Mouse (Mus musculus): ENCODE results near the gene Klhl10.

Gene Klhl10

GRCm38 (mm10) chr11:100408835-100409462, 32.8 kb upstream of the Klhl10 start:
- no peak for DNase-seq (ENCODE audit: low spot score)

GRCm38 (mm10) chr11:100409686-100410085, 32.0 kb upstream of the Klhl10 start:
- DNase-seq (ENCODE audit: low spot score), result no peak

- DNase-seq (ENCODE audit: low spot score), result no peak
These were observed 30.0 kb upstream of the Klhl10 start for GRCm38 (mm10) chr11:100411736-100412135.

DNA sequence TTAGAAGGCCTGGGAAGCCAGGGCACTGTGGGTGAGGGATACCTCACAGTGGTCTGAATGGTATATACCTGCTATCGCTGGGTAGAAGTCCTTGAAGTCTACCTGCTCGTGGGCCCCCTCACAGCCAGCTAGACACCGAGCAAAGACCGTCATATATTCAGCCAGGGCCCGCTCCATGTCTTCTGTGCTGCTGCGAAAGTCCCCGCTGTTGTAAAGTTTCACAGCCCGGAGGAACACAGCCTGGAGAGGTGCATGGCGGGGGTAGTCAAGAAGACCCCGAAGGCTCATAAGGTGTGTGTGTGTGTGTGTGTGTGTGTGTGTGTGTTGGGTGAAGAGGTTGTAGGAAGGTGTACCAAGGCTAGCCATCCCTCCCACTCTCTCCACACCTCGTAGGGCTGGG, 28.2 kb upstream of the Klhl10 start:
- no peak for DNase-seq (ENCODE audit: low spot score)

DNA sequence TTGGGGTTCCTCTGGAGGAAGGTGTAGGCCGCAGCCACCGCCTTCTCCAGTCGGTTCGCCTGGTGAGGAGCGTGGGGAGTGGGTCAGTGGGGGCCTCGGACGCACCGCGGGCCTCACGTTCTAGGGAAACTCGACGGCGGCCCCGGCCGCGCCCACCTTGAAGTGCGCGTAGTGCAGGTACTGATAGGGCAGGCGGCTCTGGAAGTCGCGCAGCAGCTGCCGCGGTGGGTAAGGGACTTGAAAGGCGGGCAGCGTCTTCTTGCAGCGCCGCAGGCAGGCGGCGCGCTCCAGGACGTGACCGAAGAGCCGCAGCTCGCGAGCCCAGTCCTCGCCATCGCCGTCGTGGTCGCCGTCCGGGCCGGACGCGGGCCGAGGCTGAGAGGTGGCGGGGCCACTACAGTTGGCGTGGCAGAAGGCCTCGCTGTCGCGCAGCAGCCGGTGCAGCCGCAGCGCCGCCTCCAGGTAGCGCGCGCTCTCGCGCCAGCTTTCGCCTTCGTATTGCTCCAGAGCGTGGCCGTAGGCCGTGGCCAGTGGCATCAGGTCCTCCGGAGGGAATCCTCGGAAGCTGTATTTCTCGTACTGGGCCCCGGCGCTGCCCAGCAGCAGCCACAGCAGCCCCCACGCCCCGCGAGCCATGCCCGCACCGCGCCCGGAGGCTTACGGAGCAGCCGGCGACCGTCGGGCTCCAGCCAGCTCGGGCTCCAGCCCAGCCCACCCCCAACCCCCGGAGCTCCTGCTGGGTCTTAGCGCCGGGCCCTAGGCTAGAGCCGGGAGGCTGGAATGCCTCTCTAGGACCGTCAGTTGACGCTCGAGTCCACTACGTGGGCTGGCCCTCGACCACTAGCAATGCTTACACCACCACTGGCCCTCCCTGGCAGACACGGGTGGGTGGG, 27.4 kb upstream of the Klhl10 start, which contains the start of gene P3h4:
TSS of gene P3h4 (minus strand) at position 816 of the 893 bp plus-strand sequence.
- peak; percentile 88 for DNase-seq (ENCODE audit: low spot score)

DNA sequence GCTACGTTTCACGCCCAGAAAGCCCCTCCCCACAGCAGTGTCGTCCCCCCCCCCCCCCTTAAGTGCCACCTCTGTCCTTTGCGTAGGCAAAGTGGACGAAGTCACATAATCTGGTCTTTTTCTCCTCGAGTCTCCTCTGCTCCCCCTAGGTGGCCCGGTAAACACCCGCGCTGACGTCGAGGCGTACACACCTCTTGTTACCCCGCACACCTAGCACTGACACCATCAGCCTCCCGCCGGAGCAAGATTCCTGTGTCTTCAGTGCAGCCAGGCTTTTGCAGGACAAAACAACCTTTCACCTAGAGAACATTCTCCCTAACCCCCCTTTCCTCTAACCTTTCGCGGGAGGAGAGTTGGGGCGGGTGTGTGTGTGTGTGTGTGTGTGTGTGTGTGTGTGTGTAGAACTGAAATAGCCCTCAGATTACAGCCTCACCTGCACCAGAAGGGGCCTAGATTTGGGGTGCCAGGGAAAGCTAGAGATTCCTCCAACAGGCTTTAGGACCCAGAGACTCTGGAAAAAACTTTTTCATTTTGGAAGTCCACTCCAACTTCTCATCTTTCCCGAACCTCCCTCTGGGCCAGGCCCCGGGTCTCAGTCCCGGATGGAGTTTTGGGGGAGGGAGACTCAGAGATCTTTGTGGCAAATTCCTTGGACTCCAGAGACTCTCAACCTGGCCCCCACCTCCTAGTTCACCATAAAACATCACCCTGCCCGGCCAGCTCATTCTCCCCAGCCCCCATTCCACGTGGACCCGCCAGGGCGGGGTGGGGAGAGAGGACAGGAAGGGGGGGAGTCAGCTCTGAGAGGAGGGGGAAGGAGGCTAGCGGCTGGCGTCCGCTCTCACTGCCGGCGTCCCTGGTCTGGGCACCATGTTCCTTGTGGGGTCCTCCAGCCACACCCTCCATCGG, 26.5 kb upstream of the Klhl10 start, which contains the start of gene Fkbp10:
TSS of gene Fkbp10 (plus strand) at position 784 of the 909 bp plus-strand sequence.
- peak; percentile 83 for DNase-seq (ENCODE audit: low spot score)

DNA sequence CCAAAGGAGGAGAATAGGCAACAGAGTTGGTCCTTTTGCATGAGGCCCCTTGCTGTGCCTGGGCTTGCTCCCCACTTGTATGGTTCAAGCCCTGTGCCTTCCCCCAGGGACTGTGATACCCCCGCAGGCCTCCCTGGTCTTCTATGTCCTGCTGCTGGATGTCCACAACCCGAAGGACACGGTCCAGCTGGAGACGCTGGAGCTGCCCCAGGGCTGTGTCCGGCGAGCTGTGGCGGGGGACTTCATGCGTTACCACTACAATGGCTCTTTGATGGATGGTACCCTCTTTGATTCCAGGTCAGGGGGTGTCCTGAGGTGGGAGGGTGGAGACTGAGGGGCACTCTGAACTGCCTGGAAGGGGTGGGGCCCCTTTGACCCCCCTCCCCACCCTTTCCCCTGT, 20.2 kb upstream of the Klhl10 start:
- no peak for DNase-seq (ENCODE audit: low spot score)

DNA sequence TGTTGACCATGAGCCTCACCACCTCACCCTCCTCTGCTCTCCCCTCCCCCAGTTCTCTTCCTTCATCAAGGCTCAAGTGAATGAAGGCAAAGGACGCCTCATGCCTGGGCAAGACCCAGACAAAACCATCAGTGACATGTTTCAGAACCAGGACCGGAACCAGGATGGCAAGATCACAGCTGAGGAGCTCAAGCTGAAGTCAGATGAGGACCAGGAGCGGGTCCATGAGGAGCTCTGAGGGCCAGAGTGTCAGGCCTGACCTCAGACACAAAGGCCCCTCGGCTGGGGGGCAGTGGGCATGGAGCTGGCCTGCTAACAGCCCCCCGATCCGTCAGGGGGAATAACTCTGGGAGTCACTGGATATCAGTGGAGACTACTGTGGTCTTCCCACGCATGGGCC, 17.9 kb upstream of the Klhl10 start:
- DNase-seq (ENCODE audit: low spot score), result no peak

DNA sequence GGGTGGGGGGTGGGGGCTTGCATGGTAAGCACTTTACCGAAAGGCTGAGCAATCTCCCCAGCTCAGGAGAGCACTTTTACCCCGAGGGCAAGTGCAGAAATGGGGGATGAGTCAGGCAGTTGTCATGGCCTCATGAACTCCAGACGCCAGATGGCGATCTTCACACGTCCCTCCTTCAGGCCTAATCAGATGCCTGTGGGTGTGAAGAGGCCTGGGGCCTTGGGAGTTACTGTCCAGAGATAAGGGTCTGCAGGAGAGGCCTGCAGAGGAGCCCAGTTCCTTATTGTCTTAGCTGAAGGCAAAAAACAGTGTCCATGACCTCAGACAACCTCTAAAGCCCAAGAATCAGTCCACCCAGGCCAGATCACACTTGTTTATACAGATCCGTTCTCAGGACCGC, 15.9 kb upstream of the Klhl10 start:
- peak; percentile 88 for DNase-seq (ENCODE audit: low spot score)

DNA sequence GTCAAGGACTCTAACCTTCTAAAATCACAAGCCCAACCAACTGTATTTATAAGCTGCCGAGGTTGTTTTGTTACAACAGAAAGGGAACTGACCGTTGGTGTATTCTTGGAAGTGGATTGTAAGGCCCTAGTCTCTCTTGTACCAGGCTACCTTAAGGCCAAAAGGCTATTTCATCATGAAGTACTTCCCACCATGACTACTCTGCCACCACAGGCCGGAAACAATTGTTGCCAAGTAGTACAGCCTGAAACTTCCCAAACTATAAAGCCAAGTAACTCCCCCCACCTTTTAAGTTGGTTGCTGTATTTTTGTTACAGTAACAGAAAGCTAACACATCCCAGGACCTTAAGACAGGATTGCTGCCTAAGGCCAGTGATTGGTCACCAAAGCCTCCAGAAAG, 14.9 kb upstream of the Klhl10 start:
- DNase-seq (ENCODE audit: low spot score), result no peak

DNA sequence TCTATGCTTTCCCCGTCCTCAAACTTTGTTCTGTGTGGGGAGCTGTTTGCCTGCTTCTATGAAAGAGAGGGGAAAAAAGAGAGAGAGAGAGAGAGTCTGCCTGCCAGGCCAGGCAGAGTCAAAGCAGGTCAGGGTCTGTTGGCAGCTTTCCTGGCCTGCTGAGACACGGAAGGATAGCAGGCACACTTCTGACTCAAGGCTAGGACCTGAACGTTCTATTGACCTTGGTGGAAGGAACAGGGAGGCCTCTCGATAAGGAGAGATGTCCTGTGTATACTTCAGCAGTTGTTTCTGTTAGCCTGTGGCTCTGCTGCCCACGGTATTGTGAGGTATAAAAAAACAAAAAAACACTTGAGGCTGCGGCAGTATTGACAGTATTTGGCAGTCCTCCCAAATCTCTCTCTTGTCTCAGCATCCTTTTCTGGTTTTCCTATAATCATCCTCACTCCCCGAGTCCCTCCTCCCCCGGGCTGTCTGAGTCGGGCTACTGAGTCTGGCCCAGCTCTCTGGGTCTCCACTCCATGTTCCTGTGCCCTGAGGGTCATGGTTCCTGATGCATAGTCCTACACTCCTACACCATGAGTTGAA, 13.0 kb upstream of the Klhl10 start:
- peak; percentile 90 for DNase-seq (ENCODE audit: low spot score)

- DNase-seq (ENCODE audit: low spot score), result no peak
These were observed 11.7 kb upstream of the Klhl10 start for GRCm38 (mm10) chr11:100430052-100430451.

DNA sequence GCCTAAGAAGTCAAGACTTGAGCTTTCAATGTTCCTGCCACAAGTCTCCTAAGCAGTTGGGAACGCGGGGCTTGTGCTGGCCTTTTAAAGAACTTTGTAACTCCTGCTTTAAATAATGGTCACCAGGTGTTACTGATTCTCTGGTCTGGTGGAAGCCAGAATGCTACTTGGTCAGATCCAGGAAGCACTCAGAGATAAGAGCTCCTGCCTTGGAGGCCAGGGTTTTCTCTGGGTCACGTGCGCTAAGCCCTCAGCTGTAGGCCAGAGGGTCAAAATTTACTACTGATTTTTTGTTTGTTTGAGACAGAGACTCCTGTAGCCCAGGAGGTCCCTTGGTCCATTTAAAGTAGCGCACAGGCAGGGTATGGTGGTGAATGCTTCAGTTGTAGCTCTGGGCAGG, 9.7 kb upstream of the Klhl10 start:
- DNase-seq (ENCODE audit: low spot score), result no peak

- DNase-seq (ENCODE audit: low spot score), result peak; percentile 45
These were observed 6.0 kb upstream of the Klhl10 start for GRCm38 (mm10) chr11:100435678-100436246.

- no peak for DNase-seq (ENCODE audit: low spot score)
These were observed 3.8 kb upstream of the Klhl10 start for GRCm38 (mm10) chr11:100437901-100438300.

DNA sequence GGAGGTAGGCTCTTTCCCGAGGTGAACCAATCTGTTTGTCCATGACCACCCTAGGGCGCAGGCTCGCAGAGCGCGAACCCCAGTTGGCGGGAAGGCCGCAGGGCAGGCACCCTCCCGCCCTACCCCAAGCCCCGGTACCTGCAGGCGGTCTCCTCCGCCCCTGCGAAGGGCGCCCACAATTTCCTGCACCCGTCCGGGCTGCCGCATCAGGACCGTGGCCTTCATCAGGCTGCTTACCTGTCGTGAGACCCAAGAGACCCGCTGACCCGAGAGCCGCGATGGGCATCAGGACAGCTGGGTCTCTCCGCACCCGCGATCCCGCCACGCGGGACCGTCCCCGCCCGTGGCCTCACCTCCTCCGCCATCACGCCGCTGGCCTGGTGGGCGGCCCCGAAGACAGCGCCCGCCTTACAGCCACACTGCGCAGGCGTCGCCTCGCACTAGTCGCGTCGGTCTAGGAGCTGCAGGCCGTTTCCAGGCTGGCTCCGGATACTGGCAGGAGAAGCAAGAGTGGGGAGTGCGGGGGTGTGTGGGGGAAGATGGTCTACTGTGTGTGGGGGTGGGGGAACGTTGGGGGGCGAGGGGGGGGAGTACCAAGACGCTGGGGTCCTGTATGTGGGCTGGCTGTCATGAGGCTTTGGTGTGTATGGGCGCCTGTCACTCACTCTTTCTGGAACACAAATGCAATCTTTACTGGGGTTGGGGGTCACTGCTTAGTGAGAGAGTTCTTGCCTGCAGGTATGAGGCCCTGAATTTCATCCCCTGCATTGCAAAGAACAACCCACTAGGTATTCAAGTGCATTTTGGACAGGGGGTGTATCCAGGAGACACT, 810 bp upstream of the Klhl10 start:
- peak; percentile 92 for DNase-seq (ENCODE audit: low spot score)

GRCm38 (mm10) chr11:100442625-100443024, 908 bp downstream of the Klhl10 start:
- DNase-seq (ENCODE audit: low spot score), result no peak

- DNase-seq (ENCODE audit: low spot score), result no peak
These were observed 15.5 kb downstream of the Klhl10 start for GRCm38 (mm10) chr11:100457247-100457646.

DNA sequence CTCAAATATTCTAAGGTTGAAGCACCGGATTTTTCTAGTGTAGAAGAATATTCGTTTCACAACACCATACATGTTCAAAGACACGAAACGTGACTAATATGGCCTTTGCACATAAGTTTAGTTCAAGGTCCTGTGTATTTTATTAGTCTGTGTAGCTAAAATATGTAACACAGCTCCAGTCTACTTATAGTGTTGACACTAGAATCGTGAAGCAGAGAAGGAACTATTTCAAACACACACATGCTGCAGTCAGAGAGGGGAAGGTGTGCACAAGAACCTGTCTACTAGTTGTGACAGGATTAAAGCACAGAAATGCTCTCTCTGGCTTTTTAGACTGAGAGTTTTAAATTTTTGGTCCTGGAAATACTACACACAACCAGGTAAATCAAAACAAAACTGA, 16.0 kb downstream of the Klhl10 start:
- DNase-seq (ENCODE audit: low spot score), result no peak

DNA sequence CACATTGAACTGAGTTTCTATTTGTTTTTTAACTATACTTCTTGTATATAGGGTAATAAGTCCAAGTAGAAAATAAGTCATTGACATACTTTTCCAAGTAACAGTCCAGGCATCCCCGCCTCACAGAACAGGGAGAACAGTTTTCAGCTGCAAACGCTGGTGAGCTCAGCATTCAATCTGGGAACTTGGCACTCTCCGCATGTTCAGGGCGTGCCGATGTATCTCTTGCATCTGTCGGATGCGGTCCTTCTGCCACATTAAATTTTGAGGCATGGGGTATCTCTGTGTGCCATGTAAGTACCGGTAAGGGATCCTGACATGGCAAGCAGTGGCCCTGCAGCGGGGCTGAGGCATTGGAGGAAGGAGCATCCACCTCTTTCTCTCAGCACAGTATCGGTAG, 21.0 kb downstream of the Klhl10 start:
- no peak for DNase-seq (ENCODE audit: low spot score)
